Mouse (Mus musculus) spleen, adult 18-20 months (tissue): ENCODE results near the gene Nptxr.
"Not testable (repeated sequence)": the region's sequence is repeated elsewhere in the genome, so short reads cannot be mapped to it uniquely, and the experiment has no call there.

Experiments used
- DNase-seq, 2 experiments: peaks; one replicate each; pipeline ENCODE4 v3.0.0; 2022; ENCODE audit warnings: mixed read lengths in 2 of 2

Gene Nptxr

GRCm38 (mm10) chr15:79822265-79823199 is 18.0 kb upstream of the Nptxr start:
- no peak for DNase-seq

DNA sequence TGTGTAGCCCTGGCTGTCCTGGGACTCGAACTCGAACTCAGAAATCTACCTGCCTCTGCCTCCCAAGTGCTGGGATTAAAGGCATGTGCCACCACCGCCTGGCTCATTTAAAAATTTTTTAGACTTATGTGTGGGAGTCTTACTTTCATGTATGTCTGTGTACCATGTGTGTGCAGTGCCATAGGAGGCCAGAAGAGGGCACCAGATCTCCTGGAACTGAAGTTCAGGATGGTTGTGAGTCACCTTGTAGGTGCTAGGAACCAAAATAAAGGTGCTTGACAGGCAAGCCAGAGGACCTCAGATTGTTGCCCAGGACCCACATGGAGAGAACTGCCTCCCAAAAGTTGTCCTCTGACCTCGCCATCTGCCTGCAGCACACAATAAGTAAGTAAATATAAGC is 13.8 kb upstream of the Nptxr start:
- no peak for DNase-seq

DNA sequence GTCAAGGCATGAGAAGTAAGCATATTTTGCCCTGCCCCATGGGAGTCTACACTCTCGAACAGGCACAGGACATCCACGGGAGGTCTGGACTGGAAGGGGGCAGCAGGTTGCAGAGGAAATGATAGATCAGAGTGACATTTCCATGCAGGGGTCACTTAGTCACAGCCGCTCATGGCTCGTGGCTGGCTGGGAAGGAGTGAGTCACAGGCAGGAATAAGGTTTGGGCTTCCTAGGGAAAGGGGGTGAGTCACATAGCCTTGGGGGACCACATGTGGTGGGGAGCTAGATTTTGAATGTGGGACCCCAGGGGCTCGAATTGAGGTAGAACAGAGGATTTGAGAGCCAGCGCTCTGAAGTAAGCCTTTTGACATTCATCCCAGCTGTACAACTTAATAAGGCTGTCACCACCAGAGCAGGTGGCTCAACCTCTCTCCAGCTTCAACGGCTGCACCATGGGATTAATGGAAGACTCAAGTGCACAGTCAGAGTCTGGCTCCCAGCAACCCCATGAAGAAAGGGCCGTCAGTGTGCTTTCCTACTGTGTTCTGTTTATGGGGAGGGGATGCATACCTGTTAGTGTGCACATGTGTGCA is 9.2 kb upstream of the Nptxr start:
- no peak for DNase-seq

DNA sequence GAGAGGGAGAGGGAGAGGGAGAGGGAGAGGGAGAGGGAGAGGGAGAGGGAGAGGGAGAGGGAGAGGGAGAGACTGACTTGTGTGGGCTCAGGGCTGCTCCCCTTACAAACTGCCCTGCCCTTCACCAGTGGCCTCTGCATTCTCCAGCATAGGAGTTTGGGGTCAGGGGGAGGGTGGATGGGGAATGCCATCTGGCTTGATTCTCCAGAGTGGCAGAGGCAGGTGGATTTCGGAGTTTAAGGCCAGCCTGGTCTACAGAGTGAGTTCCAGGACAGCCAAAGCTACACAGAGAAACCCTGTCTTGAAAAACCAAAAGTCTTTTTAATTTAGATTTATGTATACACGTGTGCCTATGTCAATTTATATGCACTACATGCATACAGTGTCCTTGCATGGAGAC is 8.3 kb upstream of the Nptxr start:
- DNase-seq: not testable (repeated sequence)

DNA sequence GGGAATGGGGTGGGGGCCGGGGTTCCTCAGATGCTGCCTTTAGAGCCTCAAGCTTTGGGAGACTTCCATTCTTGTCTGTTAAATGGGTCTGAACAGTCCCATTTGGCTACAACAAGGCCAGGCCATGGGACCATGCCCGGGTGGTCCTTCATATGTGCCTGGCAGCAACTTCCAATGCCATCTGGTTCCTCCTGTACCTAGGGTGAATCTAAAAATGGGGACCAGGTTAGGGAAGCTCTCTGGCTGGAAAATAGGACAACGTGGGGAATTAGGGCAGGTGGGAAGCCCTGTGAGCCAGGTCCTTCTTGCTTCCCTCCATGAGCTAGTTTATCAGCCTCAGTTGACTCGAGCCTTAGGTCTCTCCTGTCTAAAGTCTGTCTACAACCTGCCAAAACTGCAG is 6.4 kb upstream of the Nptxr start:
- no peak for DNase-seq

DNA sequence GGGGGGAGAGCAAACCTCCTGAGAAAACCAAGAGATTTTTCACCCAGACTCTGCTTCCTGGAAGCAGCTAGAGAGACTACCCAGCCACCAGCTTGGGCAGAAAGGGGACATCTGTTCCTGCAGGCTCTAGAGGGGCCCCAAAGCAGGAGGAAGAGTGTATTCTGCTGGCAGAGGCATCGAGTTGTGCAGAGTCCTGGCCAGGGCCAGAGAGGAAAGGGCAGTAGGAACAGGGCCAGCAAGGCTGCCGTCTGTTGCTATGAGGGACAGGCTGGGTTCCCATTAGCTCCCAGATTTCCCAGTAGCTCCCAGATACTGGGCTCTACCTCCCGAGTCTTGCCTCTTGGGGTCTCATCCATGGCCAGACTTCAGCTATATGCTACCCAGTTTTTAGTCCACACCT is 5.5 kb upstream of the Nptxr start:
- DNase-seq: no peak

DNA sequence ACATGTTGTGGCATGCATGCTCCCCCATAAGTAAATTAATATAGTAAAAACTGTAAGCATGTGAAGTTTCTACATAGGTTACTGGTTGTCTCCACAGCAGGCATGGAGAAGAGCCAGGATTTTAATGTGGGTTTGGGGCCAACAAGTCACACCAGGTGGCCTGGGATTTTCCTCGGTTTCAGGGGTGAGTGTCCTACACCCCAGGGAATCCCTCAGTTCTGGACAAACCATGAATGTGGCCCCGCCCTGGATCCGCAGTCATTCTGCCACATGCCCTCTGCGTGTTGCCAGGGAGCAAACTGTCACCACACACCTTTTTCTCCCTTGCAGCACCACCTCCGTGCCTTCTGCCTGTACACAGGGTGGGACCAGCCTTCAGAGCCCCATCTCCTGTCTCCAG is 4.1 kb upstream of the Nptxr start:
- no peak for DNase-seq

GRCm38 (mm10) chr15:79808114-79808513 is 3.5 kb upstream of the Nptxr start:
- DNase-seq: peak in 1 of 2 experiments; percentile 42

DNA sequence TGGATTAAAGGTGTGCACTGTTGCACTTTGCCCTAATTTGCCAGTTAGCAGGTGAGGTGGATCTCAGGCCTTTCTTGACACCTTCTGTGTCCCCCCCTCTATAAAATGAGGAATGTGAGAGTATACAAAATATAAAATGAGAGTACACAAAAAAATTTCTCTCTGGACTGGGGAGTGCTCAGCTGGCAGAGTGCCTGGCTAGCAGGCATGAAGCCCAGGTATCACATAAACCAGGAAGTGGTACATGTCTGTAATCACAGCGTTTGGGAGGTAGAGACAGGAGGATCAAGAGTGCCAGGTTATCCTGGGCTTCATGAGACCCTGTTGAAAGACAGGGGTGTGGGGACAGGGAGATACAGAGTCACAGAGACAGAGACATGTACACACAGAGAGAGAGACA is 2.5 kb upstream of the Nptxr start:
- DNase-seq: no peak

- no peak for DNase-seq
These were observed 680 bp upstream of the Nptxr start for GRCm38 (mm10) chr15:79805246-79805645.

DNA sequence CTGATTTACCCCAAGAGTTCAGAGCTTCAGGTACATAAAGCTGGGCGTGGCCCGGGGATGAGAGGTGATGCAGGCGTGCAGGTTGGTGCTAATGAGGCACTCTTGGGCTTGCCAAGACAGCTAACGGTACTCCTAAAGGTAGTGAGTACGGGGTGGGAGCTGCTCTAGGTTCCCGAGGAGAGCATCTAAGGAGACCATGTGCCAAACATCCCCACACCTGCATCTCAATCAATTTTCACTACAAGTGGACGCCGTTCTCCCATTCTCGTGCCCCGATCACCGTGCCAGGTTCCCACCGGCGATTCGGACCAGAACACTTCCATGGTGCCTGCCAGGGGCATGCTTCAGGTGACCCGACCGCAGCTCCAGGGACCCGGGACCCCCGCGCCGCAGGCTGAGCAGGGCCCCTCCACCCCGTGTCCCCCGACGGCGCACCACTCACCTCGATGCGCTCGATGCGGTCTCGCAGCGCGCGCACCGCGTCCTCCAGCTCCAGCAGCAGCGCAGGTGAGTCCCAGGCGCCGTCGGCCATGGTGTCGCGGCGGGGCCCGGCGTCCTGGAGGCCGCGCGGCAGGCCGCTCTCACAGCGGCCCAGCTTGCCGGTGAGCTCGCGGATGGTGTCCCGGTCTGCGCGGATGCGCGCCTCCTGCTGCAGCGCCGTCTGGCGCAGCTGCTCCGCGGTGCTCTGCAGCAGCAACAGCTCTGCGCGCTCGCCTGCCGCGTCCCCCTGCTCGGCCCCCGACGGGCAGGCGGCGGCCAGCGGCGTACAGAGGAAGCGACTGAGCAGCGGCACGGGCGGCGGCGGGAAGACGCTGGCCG is 824 bp downstream of the Nptxr start:
- DNase-seq: peak in 1 of 2 experiments; percentile 13

DNA sequence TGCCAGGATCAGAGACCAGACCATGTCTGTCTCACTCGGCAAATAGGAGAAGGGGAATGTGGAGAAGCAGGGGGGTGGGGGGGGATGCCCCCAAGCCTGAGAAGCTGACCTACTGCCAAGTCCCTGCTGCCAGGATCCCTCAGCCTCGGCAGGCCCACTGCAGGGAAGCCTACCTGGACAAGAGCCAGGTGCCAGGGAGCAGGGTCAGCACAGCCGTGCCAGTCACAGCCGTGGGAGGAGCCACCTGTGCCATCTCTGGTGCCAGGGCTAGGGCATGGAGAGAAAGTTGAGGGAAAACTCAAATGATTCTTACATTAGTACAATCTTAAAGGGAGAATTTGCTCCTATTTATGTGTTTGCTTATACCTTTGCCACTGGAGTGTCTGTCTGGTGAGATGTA is 2.3 kb downstream of the Nptxr start:
- no peak for DNase-seq

DNA sequence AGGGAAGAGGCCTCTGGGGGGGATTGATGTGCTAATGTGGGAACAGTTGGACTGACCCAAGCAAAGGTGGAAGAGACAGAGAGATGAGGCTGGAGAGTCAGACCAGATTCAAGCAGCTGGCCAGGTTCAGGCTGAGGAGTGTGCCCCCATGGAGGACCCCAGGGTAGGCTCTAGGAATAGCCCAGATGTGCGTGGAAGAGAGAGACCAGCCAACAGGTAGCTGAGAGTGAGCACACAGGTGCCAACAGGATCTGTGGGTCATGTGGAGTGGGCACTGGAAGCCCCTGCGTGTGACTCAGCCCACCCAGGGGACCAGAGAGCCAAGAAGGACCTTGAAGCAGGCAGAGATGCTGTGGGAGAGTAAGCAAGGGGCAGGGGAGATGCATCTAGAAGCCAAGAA is 2.9 kb downstream of the Nptxr start:
- DNase-seq: no peak

DNA sequence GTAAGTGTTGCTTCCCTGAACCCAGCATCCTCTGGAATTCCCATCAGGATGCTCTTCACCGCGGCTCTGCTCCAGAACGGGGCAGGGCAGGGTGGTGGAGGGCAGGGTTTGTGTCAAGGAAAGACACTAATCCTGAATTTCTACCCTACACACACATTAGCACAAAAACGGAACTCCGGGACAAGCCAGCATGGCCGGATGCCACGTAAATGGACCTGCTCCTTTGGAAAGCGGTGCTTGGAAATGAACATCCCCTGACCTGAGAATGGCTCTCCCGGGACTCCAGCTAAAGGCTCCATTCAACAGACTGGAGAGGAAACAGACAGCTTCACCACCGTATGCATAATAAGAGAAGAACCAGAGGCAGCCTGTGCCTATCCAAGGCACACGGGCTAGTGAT is 3.9 kb downstream of the Nptxr start:
- DNase-seq: no peak

GRCm38 (mm10) chr15:79798591-79798990 is 6.0 kb downstream of the Nptxr start:
- no peak for DNase-seq

DNA sequence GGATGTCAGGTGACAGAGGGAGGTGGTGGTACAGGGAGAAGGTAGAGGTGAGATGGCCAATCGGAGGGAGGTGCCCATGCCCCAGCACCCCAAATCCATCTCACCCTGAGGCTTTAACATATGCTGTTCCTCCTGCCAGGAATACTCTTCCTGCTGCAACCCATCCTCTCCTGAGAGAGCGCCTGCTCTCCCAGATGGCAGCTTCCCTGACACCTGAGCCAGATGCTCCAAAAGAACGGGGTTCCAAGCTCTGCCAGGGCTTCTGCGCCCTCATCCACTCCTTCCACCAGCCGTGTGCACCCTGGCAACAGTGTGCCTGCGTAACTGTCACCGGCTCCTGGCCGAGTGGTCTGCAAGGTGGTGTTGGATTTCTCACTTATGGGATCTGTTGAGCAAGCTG is 6.9 kb downstream of the Nptxr start:
- no peak for DNase-seq

DNA sequence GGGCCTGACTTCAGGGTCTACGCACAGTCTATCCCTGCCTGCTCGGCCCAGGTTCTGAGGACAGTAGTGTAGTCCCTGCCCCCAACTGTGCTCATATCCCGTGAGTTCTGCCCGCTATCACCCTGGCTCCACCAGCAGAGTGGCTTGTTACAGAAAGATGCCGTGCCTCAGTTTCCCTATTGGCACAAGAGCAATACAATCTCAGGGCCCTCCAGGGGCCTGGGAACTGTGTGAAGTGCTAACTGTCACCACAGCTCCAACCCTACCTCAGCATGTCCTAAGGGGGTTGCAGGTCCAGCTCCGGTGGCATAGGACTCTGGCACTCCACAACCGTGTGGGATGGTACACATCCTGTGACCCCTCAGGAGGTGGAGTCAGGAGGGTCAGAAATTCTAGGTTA is 7.5 kb downstream of the Nptxr start:
- no peak for DNase-seq

GRCm38 (mm10) chr15:79796256-79796655 is 8.3 kb downstream of the Nptxr start:
- no peak for DNase-seq

DNA sequence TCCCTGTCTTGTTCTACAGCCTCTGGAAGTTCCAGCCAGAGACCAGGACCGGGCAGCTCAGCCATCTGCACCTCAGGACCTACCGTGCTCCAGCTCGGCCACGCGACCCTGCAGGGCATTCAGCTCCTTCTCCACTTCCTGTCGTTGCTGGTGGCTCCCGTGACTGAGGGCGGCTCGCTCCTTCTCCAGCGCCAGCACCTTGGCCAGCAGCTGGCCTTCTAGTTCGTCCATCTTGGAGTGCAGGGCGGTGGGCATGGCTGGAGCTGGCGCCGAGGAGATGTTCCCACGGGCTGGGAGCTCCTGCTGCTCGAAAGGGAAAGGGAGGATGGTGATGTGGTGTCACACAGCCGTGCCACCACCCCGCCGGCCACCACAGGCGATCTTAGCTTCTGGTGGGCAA is 10.4 kb downstream of the Nptxr start:
- DNase-seq: no peak

DNA sequence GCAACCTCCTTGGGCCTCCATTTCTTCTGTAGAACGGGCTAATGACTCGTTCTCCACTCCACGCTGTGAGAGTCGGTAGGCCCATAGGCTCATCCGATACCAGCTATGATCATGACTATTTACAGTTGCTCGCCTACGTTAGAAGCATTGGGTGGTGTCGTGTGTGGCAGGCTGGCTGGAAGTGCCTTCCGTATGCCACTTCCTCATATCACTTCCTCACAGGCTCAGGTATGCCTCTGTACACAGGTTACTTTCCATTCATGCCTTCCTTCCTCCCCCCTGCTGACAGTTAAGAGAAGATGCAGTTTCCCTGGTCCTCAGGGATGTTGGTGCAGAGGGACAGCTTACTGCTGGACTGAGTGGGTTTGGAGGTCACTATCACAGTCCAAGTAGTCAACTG is 11.5 kb downstream of the Nptxr start:
- no peak for DNase-seq

- DNase-seq: no peak
These were observed 12.1 kb downstream of the Nptxr start for GRCm38 (mm10) chr15:79792455-79792854.

GRCm38 (mm10) chr15:79791502-79791901 is 13.1 kb downstream of the Nptxr start:
- DNase-seq: peak in 1 of 2 experiments; percentile 44

- no peak for DNase-seq
These were observed 13.7 kb downstream of the Nptxr start for GRCm38 (mm10) chr15:79790905-79791304.

- no peak for DNase-seq
These were observed 14.5 kb downstream of the Nptxr start for GRCm38 (mm10) chr15:79790111-79790510.
